Mouse (Mus musculus) stomach, postnatal 0 days (tissue): ENCODE data around the gene Lrrc75a.

Experiments used
- CTCF ChIP-seq: IDR thresholded peaks from 2 replicates; pipeline ENCODE4 v1.5.1; 2016; ENCODE audit warnings: antibody characterized with exemption, low read depth, mild to moderate bottlenecking, moderate library complexity
- EP300 ChIP-seq: optimal IDR thresholded peaks from 2 replicates; pipeline ENCODE3; 2016; ENCODE audit warnings: antibody characterized with exemption

DNA sequence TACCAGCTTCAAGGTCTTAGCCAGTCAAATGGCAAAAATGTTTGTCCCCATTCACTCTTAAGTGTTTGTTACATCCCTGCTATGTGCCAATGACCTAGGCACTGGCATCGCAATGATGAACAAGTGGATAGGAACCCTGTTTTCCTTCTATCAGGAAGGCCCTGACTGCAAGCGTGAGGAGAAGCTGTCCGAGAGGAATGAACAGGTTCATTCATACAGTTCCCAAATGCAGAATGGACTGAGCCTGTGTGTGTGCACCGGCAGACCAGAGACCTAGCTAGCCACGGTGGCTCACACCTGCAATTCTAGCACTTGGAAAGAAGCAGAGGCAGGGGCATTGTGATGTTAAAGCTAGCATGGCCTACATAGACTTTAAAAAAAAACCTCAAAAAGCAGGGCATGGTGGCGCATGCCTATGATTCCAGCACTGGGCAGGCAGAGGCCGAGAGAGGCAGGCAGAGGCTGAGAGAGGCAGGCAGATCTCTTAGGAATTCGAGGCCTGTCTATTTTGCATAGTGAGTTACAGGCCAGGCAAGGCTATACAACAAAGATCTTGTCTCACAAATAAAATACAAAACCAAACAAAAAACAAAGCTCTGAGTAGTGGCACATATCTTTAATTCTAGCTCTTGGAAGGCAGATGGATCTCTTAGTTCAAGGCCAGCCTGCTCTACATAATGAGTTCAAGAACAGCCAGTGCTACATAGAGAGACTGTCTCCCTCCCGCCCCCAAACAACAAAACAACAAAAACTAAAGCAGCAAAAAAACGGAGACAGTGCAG, 41.0 kb downstream of the Lrrc75a start:
- no peak for TF ChIP-seq CTCF
- no peak for TF ChIP-seq EP300
